Mouse (Mus musculus) testis, postnatal 14 days (tissue): ENCODE results near the gene Olfr843.

Experiments
- DNase-seq: peaks from one replicate; pipeline ENCODE4 v3.0.0; 2021; ENCODE audit warnings: low spot score

The Olfr843 gene

DNA sequence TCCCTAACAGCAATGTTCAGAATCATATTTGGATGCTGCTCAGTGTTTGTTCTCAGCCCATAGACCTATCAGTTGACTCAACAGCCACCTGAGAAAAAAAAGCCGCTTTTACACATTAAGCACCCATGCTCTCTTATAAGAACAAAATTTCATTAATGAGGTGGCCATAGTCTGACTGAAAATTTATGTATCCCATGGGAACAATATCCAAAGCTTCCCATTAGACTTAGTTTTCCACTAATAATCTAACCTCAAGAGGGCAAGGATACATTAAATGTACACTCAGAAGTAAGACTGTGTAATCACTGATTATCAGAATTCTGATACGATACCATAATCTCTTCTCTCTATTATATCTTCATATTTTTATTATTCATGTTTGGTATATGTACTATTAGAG, at the start of gene Olfr843:
Olfr843 (minus strand) TSS at position 101 of the 400 bp plus-strand sequence.
- no peak for DNase-seq
